Mouse (Mus musculus) B cell, adult 2 months (primary cell): Measurements from ENCODE around the gene Mrap.

Source experiments
- DNase-seq, 2 experiments: peaks; one replicate each; pipeline ENCODE4 v3.0.0; 2022

Mrap gene

GRCm38 (mm10) chr16:90738092-90738956 lies at the start of gene Mrap:
Gene Mrap (plus strand): TSS chr16:90738207.
- DNase-seq = no peak

GRCm38 (mm10) chr16:90692704-90693385 lies 45.2 kb upstream of the Mrap start:
- DNase-seq = no peak

GRCm38 (mm10) chr16:90693625-90694024 lies 44.4 kb upstream of the Mrap start:
- DNase-seq = no peak

GRCm38 (mm10) chr16:90694719-90695118 lies 43.3 kb upstream of the Mrap start:
- peak; percentile 74 to 75 for DNase-seq

DNA sequence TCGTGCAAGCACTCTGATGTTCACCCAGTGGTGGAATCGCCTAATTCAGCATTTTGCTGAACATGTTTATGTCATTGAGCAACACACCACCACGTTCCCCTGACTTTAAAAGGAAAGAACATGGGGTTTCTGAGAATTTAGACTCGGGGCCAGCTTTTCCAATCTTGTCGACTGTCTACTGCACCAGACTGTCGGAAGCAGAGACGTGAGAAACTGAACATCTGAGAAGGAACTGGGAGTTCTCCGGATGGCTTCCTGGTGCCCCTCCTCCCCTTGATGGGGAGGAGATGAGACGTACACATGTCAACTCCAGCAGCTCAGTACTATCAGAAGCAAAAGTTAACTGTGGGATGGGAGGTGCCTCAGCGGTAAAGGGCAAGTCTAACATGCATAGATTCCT lies 42.9 kb upstream of the Mrap start:
- no peak for DNase-seq

- no peak for DNase-seq
Observed at GRCm38 (mm10) chr16:90696306-90696705, 41.7 kb upstream of the Mrap start.

- no peak for DNase-seq
Observed at GRCm38 (mm10) chr16:90699390-90699789, 38.6 kb upstream of the Mrap start.

DNA sequence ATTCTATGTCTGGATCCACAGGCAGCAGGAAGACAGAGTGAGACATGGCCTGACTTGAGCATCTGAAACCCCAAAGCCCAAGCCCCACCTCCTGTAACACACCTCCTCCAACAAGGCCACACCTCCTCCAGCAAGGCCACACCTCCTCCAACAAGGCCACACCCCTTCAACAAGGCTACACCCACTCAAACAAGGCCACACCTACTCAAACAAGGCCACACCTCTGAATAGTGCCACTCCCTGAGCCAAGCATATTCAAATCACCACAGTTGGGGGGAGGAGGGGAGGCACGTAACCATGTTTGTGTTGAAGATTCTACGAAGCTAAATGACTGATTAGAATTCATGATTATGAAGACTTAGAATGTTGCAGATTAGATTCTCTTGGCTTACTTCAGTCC lies 36.5 kb upstream of the Mrap start:
- no peak for DNase-seq

DNA sequence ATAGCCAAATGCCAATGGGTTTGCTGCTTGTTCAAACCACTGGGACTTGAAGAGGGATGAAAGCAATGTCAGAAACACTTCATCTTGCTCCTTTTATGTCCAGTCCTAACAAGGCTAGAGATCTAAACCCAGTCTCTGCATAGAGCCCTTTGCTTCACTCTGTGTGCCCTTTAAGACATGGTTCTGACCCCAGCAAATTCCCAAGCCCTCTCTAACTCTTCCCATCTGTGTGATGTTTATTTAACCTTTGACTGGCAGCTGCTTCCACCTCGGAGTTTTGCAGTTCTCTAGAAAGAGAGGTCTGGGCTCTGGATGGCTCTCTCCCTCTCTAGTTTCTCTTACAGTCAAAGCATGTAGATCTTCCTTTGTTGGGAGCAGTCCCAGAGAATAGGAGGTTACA lies 34.4 kb upstream of the Mrap start:
- no peak for DNase-seq

- no peak for DNase-seq
Observed at GRCm38 (mm10) chr16:90704161-90704825, 33.7 kb upstream of the Mrap start.

- no peak for DNase-seq
Observed at GRCm38 (mm10) chr16:90706279-90706678, 31.7 kb upstream of the Mrap start.

DNA sequence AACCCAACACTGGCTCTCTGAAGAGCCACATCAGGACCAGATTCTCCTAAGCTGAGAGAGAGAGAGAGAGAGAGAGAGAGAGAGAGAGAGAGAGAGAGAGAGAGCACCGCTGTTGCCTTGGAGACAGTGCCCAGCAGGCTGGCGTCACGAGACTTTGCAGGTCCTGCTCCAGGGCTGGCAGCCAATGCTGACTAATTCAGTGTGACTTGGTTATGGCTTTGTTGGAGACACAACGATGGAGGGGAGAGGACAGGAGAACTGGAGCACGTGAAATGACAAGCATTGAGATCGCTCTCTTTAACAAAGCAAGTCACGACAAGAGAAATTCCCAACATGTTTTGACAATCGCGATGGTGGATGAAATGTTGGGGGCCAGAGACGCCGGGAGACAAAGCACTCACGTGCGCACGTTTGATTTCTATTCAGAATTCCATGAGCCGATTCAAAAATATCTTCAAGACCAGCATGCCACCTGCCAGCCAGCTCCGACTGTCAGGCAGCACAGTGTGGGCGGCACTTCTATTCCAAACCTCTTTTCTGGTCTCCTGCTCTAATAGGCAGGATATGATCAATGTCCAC lies 28.2 kb upstream of the Mrap start:
- DNase-seq = no peak

- no peak for DNase-seq
Observed at GRCm38 (mm10) chr16:90710313-90710712, 27.7 kb upstream of the Mrap start.

DNA sequence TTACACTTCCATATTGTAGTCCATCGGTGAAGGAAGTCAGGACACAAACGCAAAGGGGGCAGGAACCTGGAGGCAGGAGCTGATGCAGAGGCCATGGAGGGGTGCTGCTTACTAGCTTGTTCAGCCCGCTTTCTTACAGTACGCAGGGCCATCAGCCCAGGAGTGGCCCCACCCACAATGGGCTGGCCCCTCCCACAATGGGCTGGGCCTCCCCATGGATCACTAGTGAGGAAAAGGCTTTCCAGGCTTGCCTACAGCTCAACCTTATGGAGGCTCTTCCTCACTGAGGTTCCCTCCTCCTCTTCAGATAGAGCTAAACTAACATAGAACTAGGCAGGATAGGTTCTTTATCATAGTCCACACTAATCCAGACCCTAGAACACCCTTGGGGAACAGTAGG lies 14.0 kb upstream of the Mrap start:
- no peak for DNase-seq

- no peak for DNase-seq
Observed at GRCm38 (mm10) chr16:90726600-90727227, 11.3 kb upstream of the Mrap start.

- DNase-seq = peak; percentile 95
Observed at GRCm38 (mm10) chr16:90727233-90728115, 10.5 kb upstream of the Mrap start, which contains the start of gene Mis18a. Gene Mis18a (minus strand): TSS chr16:90727404.

- DNase-seq = no peak
Observed at GRCm38 (mm10) chr16:90735611-90736010, 2.4 kb upstream of the Mrap start.

GRCm38 (mm10) chr16:90736672-90737270 lies 1.2 kb upstream of the Mrap start:
- DNase-seq = no peak

- no peak for DNase-seq
Observed at GRCm38 (mm10) chr16:90747143-90747542, 9.1 kb downstream of the Mrap start.

- DNase-seq = no peak
Observed at GRCm38 (mm10) chr16:90748169-90748568, 10.2 kb downstream of the Mrap start.

DNA sequence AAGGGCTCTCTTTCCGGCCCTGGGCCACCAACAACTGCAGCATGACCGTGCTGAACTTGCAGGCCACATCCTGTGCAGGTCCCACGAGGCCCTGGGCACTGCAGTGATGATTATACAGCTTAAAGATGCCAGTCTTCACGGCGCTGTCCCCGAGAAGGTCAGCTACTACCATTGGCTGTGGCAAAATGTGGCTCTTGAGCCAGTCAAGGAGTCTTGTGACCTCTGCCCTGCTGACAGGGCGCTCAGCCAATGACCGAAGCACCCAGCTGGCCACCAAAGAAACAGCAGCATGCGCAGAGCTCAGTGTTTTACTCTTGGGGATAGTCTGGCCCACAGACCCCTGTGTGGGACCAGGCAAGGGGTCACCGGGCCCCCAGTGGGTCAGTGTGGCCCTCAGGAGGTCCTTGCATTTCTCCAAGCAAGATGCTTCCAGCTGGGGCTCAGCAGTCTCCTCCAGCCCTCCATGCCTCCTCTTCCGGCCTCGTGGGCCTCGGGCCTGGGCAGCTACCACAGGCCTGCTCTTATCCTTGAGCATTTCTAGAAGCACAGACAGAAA lies 15.5 kb downstream of the Mrap start:
- no peak for DNase-seq
